Mouse (Mus musculus) hindbrain, embryonic 14.5 days (tissue): ENCODE measurements around the gene Sap30bp. TPM values are rescaled to one million over a fixed set of nuclear protein-coding genes. Genes with fewer than 3 reads are reported as not detected.

Experiments used
- ATAC-seq: fragments of 200-750 bp; cut with Nextera tagmentation; 2 replicates; pipeline ENCODE4 v1.8.0; 2017; ENCODE audit warnings: moderate number of reproducible peaks, mild to moderate bottlenecking, moderate TSS enrichment, moderate library complexity; ENCODE audit not compliant: low FRiP score
- DNase-seq: peaks from one replicate; pipeline ENCODE4 v3.0.0-alpha.2; 2015; ENCODE audit warnings: low spot score
- H3K27ac ChIP-seq: fragments of 300-500 bp; sonication (generic); 2 replicates; pipeline ENCODE4 v1.5.1; 2014; ENCODE audit warnings: mild to moderate bottlenecking, moderate library complexity
- H3K27me3 ChIP-seq: fragments of 300-500 bp; sonication (generic); 2 replicates; pipeline ENCODE4 v1.6.1; 2014; ENCODE audit warnings: mild to moderate bottlenecking, low read length, mixed read lengths; ENCODE audit not compliant: control insufficient read depth, insufficient read depth
- H3K36me3 ChIP-seq: fragments of 300-500 bp; sonication (generic); replicated peaks from 2 replicates; pipeline ENCODE4 v1.6.1; 2014; ENCODE audit not compliant: control insufficient read depth, insufficient read depth
- H3K4me1 ChIP-seq: fragments of 300-500 bp; sonication (generic); replicated peaks from 2 replicates; pipeline ENCODE4 v1.6.1; 2014; ENCODE audit warnings: antibody characterized with exemption, low read length, mixed read lengths; ENCODE audit not compliant: control insufficient read depth, insufficient read depth
- H3K4me2 ChIP-seq: fragments of 300-500 bp; sonication (generic); replicated peaks from 2 replicates; pipeline ENCODE4 v1.6.1; 2014; ENCODE audit warnings: mild to moderate bottlenecking, moderate library complexity
- H3K4me3 ChIP-seq: fragments of 300-500 bp; sonication (generic); replicated peaks from 2 replicates; pipeline ENCODE4 v1.5.1; 2014; ENCODE audit warnings: mild to moderate bottlenecking, low read length
- H3K9ac ChIP-seq: fragments of 300-500 bp; sonication (generic); 2 replicates; pipeline ENCODE4 v1.6.1; 2014
- H3K9me3 ChIP-seq: fragments of 300-500 bp; sonication (generic); 2 replicates; pipeline ENCODE4 v1.6.1; 2016; ENCODE audit warnings: low read length; ENCODE audit not compliant: control insufficient read depth
- WGBS: fragments of 180-500 bp; shearing (Covaris S2); extraction: QIAGEN DNeasy Blood & Tissue Kit; methylation state at CpG from one replicate; pipeline ENCODE4 v1.1.7; 2014; 5-methylcytosine and 5-hydroxymethylcytosine counted together
- polyA plus RNA-seq: library from polyadenylated mRNA; unstranded; fragments of >200 nt; fragmentation: Nextera tagmentation; extraction: Ambion mirVana; gene quantifications from 2 replicates; pipeline ENCODE4 v1.2.1, GENCODE M21; 2014

Sap30bp gene
- polyA plus RNA-seq = 40.5 and 41.8 TPM in 2 replicates

- ATAC-seq = peak; percentile 99
- peak; percentile 100 for DNase-seq
- 1% methylated on average over 28 of the region's 28 CpGs for WGBS
Observed at GRCm38 (mm10) chr11:115933108-115933746, at the start of gene Sap30bp, which contains the start of gene Recql5. Sap30bp (plus strand) TSS chr11:115933282. Recql5 (minus strand) TSS chr11:115933477.

DNA sequence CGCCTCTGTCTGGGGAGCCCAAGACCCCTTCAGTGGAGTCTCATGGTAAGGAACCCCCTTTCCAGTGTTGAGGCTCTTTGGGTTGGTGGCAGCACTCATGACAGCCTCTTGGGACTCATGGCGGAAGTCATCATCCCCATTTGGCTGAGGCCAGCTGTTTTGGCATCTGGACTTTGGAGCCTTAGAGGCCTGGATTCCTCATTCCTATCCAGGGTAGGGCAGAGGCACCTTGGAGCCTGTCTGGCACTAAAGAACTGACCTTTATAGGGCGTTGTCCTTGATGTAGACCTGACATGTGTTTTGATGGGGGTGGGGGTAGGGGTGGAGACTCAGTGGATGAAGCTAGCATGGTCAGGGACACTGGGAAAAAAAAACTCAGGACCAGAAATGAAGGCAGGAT, 48.7 kb upstream of the Sap30bp start:
- Histone ChIP-seq H3K27me3 (no peaks in the 10 kb centered on the region), H3K9me3 (no peaks in the 10 kb centered on the region), H3K4me1 (no peaks in the 10 kb centered on the region), H3K36me3 (no peaks in the 10 kb centered on the region), H3K4me2 (no peak overlapping the region), H3K9ac (no peak overlapping the region), H3K4me3 (no peak overlapping the region), H3K27ac (no peak overlapping the region)
- no peak for ATAC-seq
- 94% methylated on average over 3 of the region's 3 CpGs for WGBS
- DNase-seq = no peak

More at GRCm38 (mm10) chr11:115933108-115933746, at the start of gene Sap30bp, which contains the start of gene Recql5:
- Histone ChIP-seq H3K36me3 (peaks cover 34% of the 10 kb centered on the region), H3K27ac (peak within 1 kb of the TSS; percentile 34), H3K4me3 (peak within 1 kb of the TSS; percentile 77), H3K27me3 (no peaks in the 10 kb centered on the region), H3K9me3 (no peaks in the 10 kb centered on the region), H3K9ac (peak within 1 kb of the TSS; percentile 77), H3K4me2 (peak within 1 kb of the TSS; percentile 99), H3K4me1 (peaks cover 23% of the 10 kb centered on the region)

DNA sequence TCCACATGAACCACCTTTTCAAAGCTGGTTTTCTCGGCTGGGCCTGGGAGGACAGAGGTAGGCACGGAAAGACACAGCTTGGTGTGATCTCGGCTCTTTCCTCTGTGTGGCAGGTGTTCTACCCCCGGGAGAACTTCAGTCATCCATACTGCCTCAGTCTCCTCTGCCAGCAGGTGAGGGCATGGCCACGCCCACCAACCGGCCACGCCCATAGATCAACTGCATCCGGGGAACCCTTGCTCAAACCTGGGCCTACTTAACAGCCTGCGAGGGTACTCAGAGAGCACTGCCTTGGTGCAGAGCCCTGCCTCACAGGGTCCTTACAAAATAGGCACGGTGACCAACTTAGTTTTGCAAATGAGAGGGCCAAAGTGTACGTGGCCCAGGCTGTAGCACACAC, 47.8 kb upstream of the Sap30bp start:
- ATAC-seq = no peak
- WGBS = 76% methylated on average over 11 of the region's 11 CpGs
- Histone ChIP-seq H3K27me3 (no peaks in the 10 kb centered on the region), H3K9ac (no peak overlapping the region), H3K4me2 (no peak overlapping the region), H3K4me1 (no peaks in the 10 kb centered on the region), H3K9me3 (no peaks in the 10 kb centered on the region), H3K36me3 (no peaks in the 10 kb centered on the region), H3K4me3 (no peak overlapping the region), H3K27ac (no peak overlapping the region)
- DNase-seq = no peak

DNA sequence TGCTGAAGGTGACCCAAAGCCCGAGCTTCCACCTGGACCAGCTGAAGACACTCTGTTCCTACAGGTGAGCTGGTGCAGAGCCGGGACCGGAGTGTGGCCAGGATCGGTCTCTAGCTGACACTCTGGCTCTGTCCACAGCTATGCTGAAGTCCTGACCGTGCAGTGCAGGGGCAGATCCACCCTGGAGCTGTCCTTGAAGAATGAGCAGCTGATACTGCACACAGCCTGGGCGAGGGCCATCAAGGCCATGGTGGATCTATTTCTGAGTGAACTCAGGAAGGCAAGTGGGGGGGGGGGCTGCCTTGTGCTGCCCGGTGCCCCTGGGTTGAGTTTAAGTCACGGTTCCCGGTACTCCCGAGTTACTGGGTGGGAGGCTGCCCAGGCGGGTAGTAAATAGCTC, 46.6 kb upstream of the Sap30bp start:
- no peak overlapping the region for H3K9ac ChIP-seq
- ATAC-seq (no peak), DNase-seq (no peak)
- WGBS = 91% methylated on average over 11 of the region's 11 CpGs
- H3K27me3 ChIP-seq = no peaks in the 10 kb centered on the region
- H3K36me3 ChIP-seq = no peaks in the 10 kb centered on the region
- H3K4me1 ChIP-seq = no peaks in the 10 kb centered on the region
- no peaks in the 10 kb centered on the region for H3K9me3 ChIP-seq
- no peak overlapping the region for H3K27ac ChIP-seq
- H3K4me3 ChIP-seq = no peak overlapping the region
- H3K4me2 ChIP-seq = no peak overlapping the region

- H3K4me3 ChIP-seq = no peak overlapping the region
- no peak overlapping the region for H3K9ac ChIP-seq
- no peak overlapping the region for H3K4me2 ChIP-seq
- H3K36me3 ChIP-seq = peaks cover 7% of the 10 kb centered on the region; the same call in 1 of the 2 replicates
- no peak overlapping the region for H3K27ac ChIP-seq
- DNase-seq = no peak
- no peaks in the 10 kb centered on the region for H3K27me3 ChIP-seq
- no peaks in the 10 kb centered on the region for H3K4me1 ChIP-seq
- 73% methylated on average over 5 of the region's 5 CpGs for WGBS
- no peaks in the 10 kb centered on the region for H3K9me3 ChIP-seq
- no peak for ATAC-seq
Observed at GRCm38 (mm10) chr11:115888020-115888419, 45.1 kb upstream of the Sap30bp start.

DNA sequence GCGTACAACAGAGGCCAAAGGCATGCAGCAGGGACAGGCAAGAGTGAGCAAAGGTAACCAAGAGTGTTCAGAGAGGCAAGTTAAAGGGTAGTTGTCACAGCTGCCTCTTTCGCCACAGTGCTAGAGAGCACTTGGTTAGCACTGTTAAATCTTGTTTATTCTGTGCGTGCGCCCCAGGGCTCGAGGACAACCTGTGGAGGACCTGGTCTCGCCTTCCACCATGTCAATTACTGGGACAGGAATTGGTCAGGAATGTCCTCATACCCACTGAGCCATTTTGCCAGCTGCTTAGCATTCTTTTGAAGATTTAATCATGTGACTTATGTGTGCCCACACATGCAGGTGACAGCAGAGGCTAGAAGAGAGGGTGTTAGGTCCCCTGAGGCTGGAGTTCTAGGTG, 43.9 kb upstream of the Sap30bp start:
- Histone ChIP-seq H3K27ac (no peak overlapping the region), H3K36me3 (peaks cover 12% of the 10 kb centered on the region; the same call in 1 of the 2 replicates), H3K4me2 (no peak overlapping the region), H3K4me3 (no peak overlapping the region), H3K4me1 (no peaks in the 10 kb centered on the region), H3K27me3 (no peaks in the 10 kb centered on the region), H3K9ac (no peak overlapping the region), H3K9me3 (no peaks in the 10 kb centered on the region)
- no peak for DNase-seq
- 86% methylated on average over 6 of the region's 6 CpGs for WGBS
- no peak for ATAC-seq

GRCm38 (mm10) chr11:115892213-115892612, 40.9 kb upstream of the Sap30bp start:
- DNase-seq (no peak), ATAC-seq (no peak)
- H3K4me1 ChIP-seq = no peaks in the 10 kb centered on the region
- no peak overlapping the region for H3K9ac ChIP-seq
- peaks cover 38% of the 10 kb centered on the region for H3K36me3 ChIP-seq
- no peaks in the 10 kb centered on the region for H3K9me3 ChIP-seq
- H3K27ac ChIP-seq = no peak overlapping the region
- H3K27me3 ChIP-seq = no peaks in the 10 kb centered on the region
- 54% methylated on average over 6 of the region's 6 CpGs for WGBS
- no peak overlapping the region for H3K4me3 ChIP-seq
- no peak overlapping the region for H3K4me2 ChIP-seq

- ATAC-seq = no peak
- DNase-seq = no peak
- WGBS = 94% methylated on average over 9 of the region's 9 CpGs
- Histone ChIP-seq H3K27me3 (no peaks in the 10 kb centered on the region), H3K9me3 (no peaks in the 10 kb centered on the region), H3K9ac (no peak overlapping the region), H3K27ac (no peak overlapping the region), H3K4me2 (no peak overlapping the region), H3K36me3 (peaks cover 39% of the 10 kb centered on the region), H3K4me1 (no peaks in the 10 kb centered on the region), H3K4me3 (no peak overlapping the region)
Observed at GRCm38 (mm10) chr11:115893071-115893470, 40.0 kb upstream of the Sap30bp start.

DNA sequence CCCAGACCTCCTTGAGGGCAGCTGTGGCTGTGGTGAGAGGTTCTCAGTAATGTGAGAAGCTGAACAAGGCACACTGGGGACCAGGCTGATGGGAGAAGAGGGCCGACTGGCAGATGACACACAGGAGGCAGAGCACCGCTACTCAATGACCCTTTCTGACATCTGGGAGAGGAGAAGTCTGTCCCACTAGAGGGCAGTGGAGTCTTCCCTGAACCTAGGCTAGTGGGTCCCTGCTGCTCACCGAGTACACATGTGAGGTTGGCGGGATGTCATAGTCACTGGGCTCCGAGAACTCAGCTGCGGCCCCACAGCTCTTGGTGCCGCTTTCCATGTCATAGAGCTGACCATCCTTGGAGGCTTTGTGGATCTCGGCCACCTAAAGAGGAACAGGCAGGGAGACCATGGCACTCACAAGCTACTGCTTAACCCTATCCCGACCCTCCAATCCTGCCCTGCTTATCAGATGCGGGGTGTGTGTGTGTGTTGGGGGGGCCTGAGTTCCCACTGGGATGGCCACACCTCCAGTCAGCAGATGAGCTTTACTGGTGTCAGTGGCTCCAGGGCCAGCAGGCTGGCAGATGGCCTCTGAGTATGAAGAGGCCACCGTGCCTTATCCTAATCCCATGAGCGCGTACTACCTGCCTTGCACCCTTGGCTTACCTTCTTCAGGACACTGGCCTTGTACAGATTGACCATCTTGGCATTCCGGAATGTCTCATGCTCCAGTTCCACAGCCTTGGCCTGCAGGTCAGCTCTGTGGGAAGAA, 38.1 kb upstream of the Sap30bp start:
- Histone ChIP-seq H3K36me3 (peaks cover 39% of the 10 kb centered on the region), H3K27me3 (no peaks in the 10 kb centered on the region), H3K27ac (no peak overlapping the region), H3K4me2 (no peak overlapping the region), H3K4me3 (no peak overlapping the region), H3K9ac (no peak overlapping the region), H3K4me1 (no peaks in the 10 kb centered on the region), H3K9me3 (no peaks in the 10 kb centered on the region)
- 74% methylated on average over 14 of the region's 14 CpGs for WGBS
- DNase-seq (no peak), ATAC-seq (no peak)
